Mouse (Mus musculus) CD4-positive, CD25-positive, alpha-beta regulatory T cell (primary cell): ENCODE measurements around the gene Med10. TPM values are rescaled to one million over a fixed set of nuclear protein-coding genes. Genes with fewer than 3 reads are reported as not detected.

Experiments
- polyA plus RNA-seq: library from polyadenylated mRNA; unstranded; fragments of 100-300 nt; shearing (Covaris generic); gene quantifications from one replicate; pipeline ENCODE4 v1.2.1, GENCODE M21; 2017

Med10 gene
- 145 TPM for polyA plus RNA-seq

GRCm38 (mm10) chr13:69802095-69802494 lies at the start of gene Med10:
Gene Med10, plus strand, starts transcription at chr13:69802395.

Other genes starting within 250 kb of the Med10 start
- 1.4 TPM for gene Srd5a1, start 191.0 kb upstream of the Med10 start, polyA plus RNA-seq
- not detected for gene Ube2ql1, start 62.5 kb upstream of the Med10 start, polyA plus RNA-seq